In the genomic region with DNA sequence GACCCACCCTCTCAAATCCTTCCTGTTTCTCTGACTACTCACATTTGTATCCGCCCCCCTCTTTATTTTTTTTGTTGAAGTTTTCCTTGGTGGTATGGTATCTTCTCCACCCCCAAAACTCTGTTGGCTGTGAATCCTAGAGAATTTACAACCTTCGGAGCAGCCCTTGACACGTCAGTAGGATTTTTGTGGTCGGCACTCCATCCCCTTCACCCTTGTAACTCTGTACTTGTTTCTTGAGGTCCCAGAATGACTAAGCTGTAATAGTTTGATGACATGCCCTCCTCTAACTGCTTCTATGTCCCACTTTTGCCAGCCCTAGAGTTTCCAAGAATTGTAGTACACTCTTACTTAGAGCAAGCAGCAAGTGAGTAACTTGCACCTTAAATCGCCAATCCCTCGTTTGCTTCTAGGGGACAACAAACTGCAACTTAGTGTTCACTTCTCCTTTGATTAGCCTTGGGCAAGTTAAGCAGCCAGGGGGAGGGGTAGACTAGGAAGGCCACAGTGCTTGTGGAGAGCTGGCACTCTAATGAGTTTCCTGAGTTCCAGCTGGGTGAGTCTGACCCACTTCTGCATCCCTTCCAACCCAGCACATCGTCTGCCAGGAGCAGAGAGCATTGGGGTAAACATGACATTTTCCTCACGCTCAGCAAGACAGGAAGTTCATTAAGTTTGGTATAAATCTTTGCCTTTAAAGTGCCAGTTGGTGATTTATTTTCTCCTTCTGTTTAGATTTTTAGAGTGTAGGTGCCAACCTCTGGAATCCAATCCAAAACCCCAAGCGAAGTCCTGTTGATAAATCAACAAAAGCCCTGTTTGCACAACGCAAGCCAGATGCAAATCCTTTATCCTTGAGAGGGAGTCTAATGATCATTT, we compare ENCODE assay signal across 7 mouse cellular contexts.
A peak's percentile ranks its signal among the peaks of the same experiment; 100 is the strongest.
DNase-seq lines count a peak whose midpoint lies in the region.

No protein-coding gene starts in this region.

- peak; percentile 4 for DNase-seq in testis, postnatal 14 days (ENCODE audit: low spot score)
- no peak for DNase-seq in testis, postnatal 10 days (ENCODE audit: low spot score)
- peak; percentile 12 to 14 for DNase-seq in frontal cortex, postnatal 10 days (ENCODE audit: low spot score in 2 of 2)
- DNase-seq in layer of hippocampus, postnatal 14 days (ENCODE audit: low spot score in 2 of 2) = peak; percentile 15 to 44
- DNase-seq in retina, postnatal 7 days (ENCODE audit: low read depth, low spot score) = peak; percentile 20
- no peak for DNase-seq in urinary bladder, postnatal 4 days (ENCODE audit: low spot score in 2 of 2)
- DNase-seq in urinary bladder, postnatal 36 days (ENCODE audit: low spot score in 2 of 2) = no peak

Comparison
In these comparisons a context has a peak if more than half of its experiments do, and no peak if none do; other contexts are left out.
1. DNase-seq: peak in testis, postnatal 14 days (single experiment), frontal cortex, postnatal 10 days (2 of 2), layer of hippocampus, postnatal 14 days (2 of 2) and retina, postnatal 7 days (single experiment); none in testis, postnatal 10 days (single experiment), urinary bladder, postnatal 4 days (0 of 2) and urinary bladder, postnatal 36 days (0 of 2).